Mouse (Mus musculus): Measurements from ENCODE around the gene Agxt. TPM values are rescaled to one million over a fixed set of nuclear protein-coding genes. Genes with fewer than 3 reads are reported as not detected.

Agxt gene
- not detected in 2 replicates for polyA plus RNA-seq (2012; rRNA removed)

DNA sequence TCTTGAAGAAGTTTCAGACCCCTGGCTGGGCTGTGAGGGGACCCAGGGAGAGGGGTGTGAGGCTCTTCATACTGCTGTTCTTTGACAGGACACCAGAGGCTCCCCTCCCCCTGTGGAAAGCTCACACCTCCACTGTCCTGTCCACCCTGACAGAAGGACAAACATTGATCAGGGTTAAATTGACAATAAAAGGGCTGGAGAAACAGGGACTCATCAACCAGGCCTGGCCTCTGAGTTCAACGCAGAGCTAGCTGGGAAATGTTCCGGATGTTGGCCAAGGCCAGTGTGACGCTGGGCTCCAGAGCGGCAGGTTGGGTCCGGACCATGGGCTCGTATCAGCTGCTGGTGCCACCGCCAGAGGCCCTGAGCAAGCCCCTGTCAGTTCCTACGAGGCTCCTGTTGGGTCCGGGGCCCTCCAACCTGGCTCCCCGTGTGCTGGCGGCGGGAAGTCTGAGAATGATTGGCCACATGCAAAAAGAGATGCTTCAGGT, at the start of gene Agxt:
Gene Agxt (plus strand): TSS at position 205 of the 491 bp plus-strand sequence.
- TF ChIP-seq POLR2A (IDR thresholded peaks at IDR 0.05; ENCODE audit: borderline replicate concordance, extremely low read depth, insufficient read depth, insufficient read length, poor library complexity, severe bottlenecking) (no peak), CTCF (IDR thresholded peaks at IDR 0.05; ENCODE audit: borderline replicate concordance, extremely low read depth, insufficient read depth, insufficient read length) (no peak)
- no peak for DNase-seq (ENCODE audit: low read depth)

DNA sequence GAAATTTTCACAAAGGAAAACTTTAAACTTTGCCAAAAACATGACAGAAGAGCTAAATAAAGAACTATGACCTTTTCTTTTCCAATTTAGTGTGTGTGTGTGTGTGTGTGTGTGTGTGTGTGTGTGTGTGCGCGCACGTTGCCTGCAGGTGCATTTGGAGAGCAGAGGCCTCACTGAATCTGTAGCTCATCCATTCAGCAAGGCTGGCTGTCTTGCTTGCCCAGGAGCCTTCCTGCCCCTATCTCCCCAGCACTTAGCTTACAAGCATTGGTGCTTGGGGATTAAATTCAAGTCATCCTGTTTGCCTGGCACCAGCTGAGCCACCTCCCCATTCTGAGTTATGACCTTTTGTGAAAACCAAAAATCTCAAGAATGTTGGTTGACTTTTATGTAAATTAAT, 42.5 kb upstream of the Agxt start:
- no peak for DNase-seq (ENCODE audit: low read depth)
- TF ChIP-seq CTCF (IDR thresholded peaks at IDR 0.05; ENCODE audit: borderline replicate concordance, extremely low read depth, insufficient read depth, insufficient read length): no peak
- TF ChIP-seq POLR2A (IDR thresholded peaks at IDR 0.05; ENCODE audit: borderline replicate concordance, extremely low read depth, insufficient read depth, insufficient read length, poor library complexity, severe bottlenecking): no peak

DNA sequence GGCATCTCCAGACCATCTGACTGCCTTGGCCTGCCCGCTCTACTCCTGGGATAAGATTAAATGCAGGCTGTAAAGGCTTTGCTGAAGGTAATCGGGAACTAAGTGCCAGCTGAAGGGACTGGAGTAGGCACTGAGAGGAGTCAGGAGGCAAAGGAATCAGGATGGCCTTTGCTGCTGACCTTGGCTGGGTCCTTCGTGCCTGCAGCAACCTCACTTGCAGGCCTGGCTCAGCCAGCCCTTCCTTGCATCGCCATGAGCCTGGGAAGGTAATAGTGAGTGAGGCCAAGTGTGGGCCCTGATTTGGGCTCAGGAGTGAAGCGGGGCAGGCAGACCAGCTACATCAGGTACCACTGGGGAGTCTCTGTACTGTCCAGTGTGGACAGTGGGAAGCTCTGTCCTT, 36.1 kb upstream of the Agxt start:
- DNase-seq (ENCODE audit: low read depth): no peak
- TF ChIP-seq POLR2A (IDR thresholded peaks at IDR 0.05; ENCODE audit: borderline replicate concordance, extremely low read depth, insufficient read depth, insufficient read length, poor library complexity, severe bottlenecking) (no peak), CTCF (IDR thresholded peaks at IDR 0.05; ENCODE audit: borderline replicate concordance, extremely low read depth, insufficient read depth, insufficient read length) (no peak)

DNA sequence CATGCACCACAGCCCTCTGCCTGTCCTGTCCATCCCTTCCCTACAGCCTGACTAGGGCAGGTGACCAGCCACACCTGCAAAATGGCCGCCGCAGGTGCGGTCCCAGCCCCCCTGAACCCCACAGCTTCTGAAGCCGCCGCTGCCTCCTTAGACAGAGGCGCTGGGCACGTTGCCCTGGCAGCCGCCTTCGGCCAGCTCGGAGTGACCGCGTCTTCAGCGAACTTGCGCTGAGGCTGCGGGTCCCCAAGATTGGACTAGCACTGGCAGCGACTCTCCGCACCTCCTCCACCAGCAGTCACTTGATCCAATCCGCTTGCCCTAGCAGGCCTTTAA, 34.8 kb upstream of the Agxt start:
- TF ChIP-seq POLR2A (IDR thresholded peaks at IDR 0.05; ENCODE audit: borderline replicate concordance, extremely low read depth, insufficient read depth, insufficient read length, poor library complexity, severe bottlenecking): no peak
- no peak for TF ChIP-seq CTCF (IDR thresholded peaks at IDR 0.05; ENCODE audit: borderline replicate concordance, extremely low read depth, insufficient read depth, insufficient read length)
- DNase-seq (ENCODE audit: low read depth): no peak

DNA sequence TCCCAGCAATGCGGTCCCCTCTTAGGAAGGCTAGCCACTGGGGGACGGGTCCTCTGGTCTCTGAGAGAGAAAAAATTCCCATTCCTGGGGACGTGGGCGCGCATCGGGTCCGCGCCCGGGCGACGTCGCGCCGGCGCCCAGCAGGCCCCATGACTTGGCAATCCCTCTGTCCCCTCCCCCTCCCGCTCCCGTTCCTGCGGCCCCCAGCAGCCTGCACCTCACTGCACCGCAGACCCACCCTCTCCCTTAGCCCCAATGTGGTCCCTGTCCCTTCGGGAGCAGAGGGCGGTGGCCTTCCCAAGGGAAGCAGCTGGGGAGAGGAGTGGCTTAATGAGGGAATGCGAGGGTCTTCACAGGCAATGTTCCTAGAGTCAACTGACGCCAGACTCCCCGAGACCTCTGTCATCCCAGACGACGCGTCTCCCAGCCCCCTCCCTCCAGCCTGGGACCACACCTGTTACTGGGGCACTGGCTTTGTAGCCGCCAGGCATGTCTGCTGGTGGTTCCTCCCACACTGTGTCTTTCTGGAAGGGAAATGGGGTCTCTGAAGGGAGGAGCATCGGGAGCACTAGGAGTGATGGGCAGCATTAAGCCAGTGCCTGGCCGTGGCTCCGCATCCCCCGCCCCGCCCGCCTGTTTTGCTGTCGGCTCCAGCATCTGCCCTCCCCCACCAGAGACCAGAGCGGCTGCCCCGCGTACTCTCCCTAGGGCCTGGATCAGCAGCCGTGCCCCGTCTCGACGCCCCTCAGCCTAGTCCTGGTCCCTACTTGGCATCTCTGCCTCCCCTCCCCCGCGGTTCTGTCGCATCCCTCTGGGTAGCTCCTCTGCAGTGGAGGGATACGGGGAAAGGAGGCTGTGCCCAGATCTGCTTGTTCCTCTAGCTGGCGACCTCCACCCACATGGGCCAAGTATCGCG, 34.2 kb upstream of the Agxt start:
- DNase-seq (ENCODE audit: low read depth): peak; percentile 87

DNA sequence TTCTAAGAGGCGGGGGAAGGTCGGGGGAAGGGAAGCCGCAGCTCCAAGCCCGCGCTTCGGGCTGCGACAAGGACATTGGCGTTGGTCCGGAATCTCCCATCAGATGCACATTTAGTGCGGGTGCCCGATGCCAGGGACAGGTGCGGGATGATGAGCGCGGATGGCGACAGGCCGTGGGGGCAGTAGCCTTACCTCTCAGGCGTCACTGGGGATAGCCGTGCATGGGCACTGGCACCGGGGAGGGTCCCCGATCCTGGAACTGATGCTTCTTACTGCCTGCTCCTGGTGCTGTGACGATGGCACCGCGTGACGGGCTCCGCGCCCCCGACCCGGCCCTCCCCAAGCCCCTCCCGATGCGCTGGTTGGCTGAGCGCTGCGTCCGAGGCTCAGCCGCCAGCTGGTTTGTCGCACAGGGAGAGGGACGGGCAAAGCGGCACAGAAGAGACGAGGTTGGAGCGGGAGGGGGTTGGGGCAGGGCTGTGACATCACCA, 33.4 kb upstream of the Agxt start, which contains the start of gene Kif1a:
Gene Kif1a (minus strand): TSS at position 381 of the 491 bp plus-strand sequence.
- TF ChIP-seq CTCF (IDR thresholded peaks at IDR 0.05; ENCODE audit: borderline replicate concordance, extremely low read depth, insufficient read depth, insufficient read length): no peak
- peak; percentile 52; the same call in 1 of the 2 replicates for TF ChIP-seq POLR2A (IDR thresholded peaks at IDR 0.05; ENCODE audit: borderline replicate concordance, extremely low read depth, insufficient read depth, insufficient read length, poor library complexity, severe bottlenecking)
- DNase-seq (ENCODE audit: low read depth): peak; percentile 98

More for the DNA sequence above, 34.2 kb upstream of the Agxt start:
- TF ChIP-seq POLR2A (IDR thresholded peaks at IDR 0.05; ENCODE audit: borderline replicate concordance, extremely low read depth, insufficient read depth, insufficient read length, poor library complexity, severe bottlenecking) (0 out of 2 replicates have a peak, but pooled peaks have one; percentile 18), CTCF (IDR thresholded peaks at IDR 0.05; ENCODE audit: borderline replicate concordance, extremely low read depth, insufficient read depth, insufficient read length) (no peak)

DNA sequence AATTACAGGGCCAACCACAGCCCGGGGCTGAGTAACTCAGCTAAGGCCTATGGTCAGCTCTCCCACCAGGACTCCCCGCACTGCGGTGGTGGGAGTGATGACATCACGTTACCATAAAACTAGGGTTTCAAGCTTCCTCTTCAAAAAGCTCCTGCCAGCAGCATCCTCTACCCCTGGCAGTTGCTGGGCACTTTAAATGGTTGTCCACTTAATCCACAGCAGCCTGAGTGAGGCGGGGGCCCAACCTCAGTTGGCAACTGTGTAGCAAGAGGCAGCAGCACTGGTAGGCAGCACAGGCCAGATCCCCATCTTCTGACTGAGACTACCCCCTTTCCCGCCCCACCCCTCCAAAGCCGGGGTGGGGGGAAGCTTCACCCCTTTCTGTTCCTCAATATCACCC, 32.3 kb upstream of the Agxt start:
- TF ChIP-seq CTCF (IDR thresholded peaks at IDR 0.05; ENCODE audit: borderline replicate concordance, extremely low read depth, insufficient read depth, insufficient read length) (no peak), POLR2A (IDR thresholded peaks at IDR 0.05; ENCODE audit: borderline replicate concordance, extremely low read depth, insufficient read depth, insufficient read length, poor library complexity, severe bottlenecking) (no peak)
- no peak for DNase-seq (ENCODE audit: low read depth)

DNA sequence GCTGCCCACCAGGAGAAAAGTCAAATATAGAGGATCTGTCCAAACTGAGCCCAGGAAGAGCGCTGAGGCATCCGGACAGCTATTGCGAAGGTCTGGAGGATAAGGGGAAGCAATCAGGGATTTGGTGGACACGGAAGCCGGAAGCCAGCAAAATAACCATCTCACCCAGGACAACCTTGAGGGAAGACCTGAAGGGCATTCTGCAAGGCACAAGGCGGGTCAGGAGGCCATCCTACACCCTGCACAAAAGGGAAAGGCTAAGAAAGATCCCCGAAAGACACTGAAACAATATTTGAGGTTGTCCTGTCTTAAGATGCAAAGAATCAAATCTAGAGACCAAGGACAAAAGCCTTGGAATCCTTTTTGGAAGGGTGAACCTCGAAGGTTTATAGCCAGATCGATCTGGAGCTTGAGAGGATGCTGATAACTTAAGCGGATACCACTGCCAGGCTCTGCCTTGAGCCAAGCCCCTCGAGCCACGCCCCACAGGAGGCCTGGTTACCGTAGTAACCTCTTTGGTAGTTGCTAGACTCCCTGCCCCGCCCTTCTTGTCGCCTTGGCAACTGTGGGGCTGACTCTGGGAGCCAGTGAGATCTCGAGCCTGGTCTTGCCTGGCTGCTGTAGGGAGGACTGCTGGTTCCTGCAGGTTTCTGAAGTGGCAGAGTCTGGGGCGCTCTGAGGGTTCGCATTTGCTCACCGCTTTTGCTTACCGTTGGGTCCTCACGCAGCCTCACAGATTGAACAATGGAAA, 20.2 kb upstream of the Agxt start:
- TF ChIP-seq POLR2A (IDR thresholded peaks at IDR 0.05; ENCODE audit: borderline replicate concordance, extremely low read depth, insufficient read depth, insufficient read length, poor library complexity, severe bottlenecking) (peak; percentile 42; the same call in 1 of the 2 replicates), CTCF (IDR thresholded peaks at IDR 0.05; ENCODE audit: borderline replicate concordance, extremely low read depth, insufficient read depth, insufficient read length) (no peak)
- peak; percentile 99 for DNase-seq (ENCODE audit: low read depth)

DNA sequence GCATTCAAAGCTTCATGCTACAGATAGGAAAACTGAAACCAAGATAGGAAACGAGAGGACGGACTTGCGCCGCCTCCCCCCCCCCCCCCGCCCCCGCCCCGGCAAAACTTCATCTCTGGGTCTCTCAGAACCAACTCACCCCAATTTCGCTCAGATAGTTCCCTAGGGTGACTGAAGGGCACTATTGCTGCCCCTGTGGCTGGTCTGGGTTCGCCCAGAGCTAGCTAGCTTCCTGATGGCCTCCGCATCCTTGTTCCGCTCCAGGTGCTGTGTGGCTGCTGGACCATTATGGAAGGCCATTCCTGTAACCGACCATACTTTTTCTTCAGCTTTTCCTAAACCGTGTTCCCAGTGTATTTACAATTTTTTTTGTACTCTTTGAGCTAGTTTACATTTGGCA, 19.6 kb upstream of the Agxt start:
- peak; percentile 34 for DNase-seq (ENCODE audit: low read depth)
- no peak for TF ChIP-seq POLR2A (IDR thresholded peaks at IDR 0.05; ENCODE audit: borderline replicate concordance, extremely low read depth, insufficient read depth, insufficient read length, poor library complexity, severe bottlenecking)
- no peak for TF ChIP-seq CTCF (IDR thresholded peaks at IDR 0.05; ENCODE audit: borderline replicate concordance, extremely low read depth, insufficient read depth, insufficient read length)

DNA sequence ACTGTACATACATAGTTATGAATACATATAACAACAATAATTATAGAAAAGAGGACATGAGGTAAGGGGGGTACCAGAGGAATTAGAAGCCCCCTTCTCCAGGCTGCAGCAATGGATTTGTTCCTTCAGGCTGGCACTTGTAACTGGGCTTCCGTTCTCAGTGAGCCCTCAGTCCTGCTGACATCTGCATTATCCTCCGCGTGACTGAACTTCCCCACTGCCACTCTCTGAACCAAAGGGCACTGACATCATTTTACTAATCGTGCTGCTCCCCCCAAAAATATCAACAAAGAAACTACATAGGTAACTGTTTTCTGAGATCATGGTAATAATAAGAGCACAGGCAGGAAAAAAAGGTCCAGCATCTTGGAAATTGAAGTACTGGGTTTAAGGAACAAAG, 16.2 kb upstream of the Agxt start:
- no peak for TF ChIP-seq POLR2A (IDR thresholded peaks at IDR 0.05; ENCODE audit: borderline replicate concordance, extremely low read depth, insufficient read depth, insufficient read length, poor library complexity, severe bottlenecking)
- no peak for TF ChIP-seq CTCF (IDR thresholded peaks at IDR 0.05; ENCODE audit: borderline replicate concordance, extremely low read depth, insufficient read depth, insufficient read length)
- peak; percentile 11 for DNase-seq (ENCODE audit: low read depth)
